20 mouse cellular contexts compared by ENCODE assay signal in the genomic region with DNA sequence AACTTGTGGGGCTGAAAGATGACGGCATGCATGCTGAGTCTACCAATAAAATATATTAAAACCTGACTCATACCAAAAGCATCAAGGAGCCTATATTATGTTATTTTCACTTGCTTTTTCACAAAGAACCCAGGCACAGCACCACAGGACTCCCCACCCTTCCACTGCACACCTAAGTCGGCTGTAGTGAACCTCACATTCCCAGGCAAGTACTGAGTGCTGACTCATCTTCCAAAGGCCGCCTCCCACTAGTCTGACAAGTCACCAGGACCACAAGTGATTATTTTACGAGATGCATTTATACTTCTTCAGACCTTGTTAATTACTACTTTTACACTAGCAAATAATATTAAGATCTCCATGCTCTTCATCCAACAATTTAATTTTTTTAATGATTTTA. TPM values are rescaled to one million over a fixed set of nuclear protein-coding genes. Genes with fewer than 3 reads are reported as not detected.
DNase-seq lines count a peak whose midpoint lies in the region; ATAC-seq and TF ChIP-seq lines count a peak whose summit lies in the region.
"Had no signal": no experiment of that assay in that cellular context is flagged by ENCODE, and none has a peak within 500 bp of the region (broad histone marks: within the 10 kb centered on the region; RNA-seq: fewer than 3 reads in every experiment).

No protein-coding gene starts in this region.

- no peak overlapping the region for H3K27ac ChIP-seq in MEL (ENCODE audit: control insufficient read depth, low read depth, low read length)
- H3K27ac ChIP-seq in liver, embryonic 15.5 days (replicated peaks) = no peak overlapping the region
- H3K27ac ChIP-seq: limb, embryonic 12.5 days; stomach, postnatal 0 days had no signal

- H3K4me1 ChIP-seq in MEL (ENCODE audit: control insufficient read depth in 1 of 2, insufficient read depth in 2 of 2, low read length in 2 of 2) = no peaks in the 10 kb centered on the region; a peak in 1 of 4 replicates
- peaks cover 23% of the 10 kb centered on the region for H3K4me1 ChIP-seq in liver, embryonic 15.5 days (replicated peaks)

- no peaks in the 10 kb centered on the region for H3K27me3 ChIP-seq in MEL (ENCODE audit: control insufficient read depth in 1 of 2, insufficient read depth in 2 of 2, low read length in 2 of 2)
- no peaks in the 10 kb centered on the region for H3K27me3 ChIP-seq in liver, embryonic 15.5 days
- H3K27me3 ChIP-seq: Patski had no signal

- no peak overlapping the region for H3K9ac ChIP-seq in MEL (ENCODE audit: control insufficient read depth, low read depth, low read length, poor library complexity, severe bottlenecking)
- no peak overlapping the region for H3K9ac ChIP-seq in liver, embryonic 15.5 days
- H3K9ac ChIP-seq: limb, embryonic 12.5 days had no signal

- peak; percentile 45 for DNase-seq in 3T3-L1 (ENCODE audit: low read depth, low spot score)
- DNase-seq in MEL (ENCODE audit: low read depth, low spot score) = peak; percentile 54
- DNase-seq in gastrocnemius, postnatal 25 days = no peak
- DNase-seq in right cerebral cortex, adult 18-20 months = no peak
- DNase-seq in neural tube, embryonic 10.5 days (ENCODE audit: extremely low spot score, low spot score) = no peak
- DNase-seq: cerebellum, postnatal 10 days; gastrocnemius, postnatal 10 days; heart, postnatal 10 days; kidney, adult 18-20 months; kidney, postnatal 36 days; lung, postnatal 10 days; right cerebral cortex, postnatal 14 days; thymus, postnatal 25 days had no signal

- no peaks in the 10 kb centered on the region for H3K9me3 ChIP-seq in MEL (replicated peaks; ENCODE audit: insufficient read depth, low read length)
- H3K9me3 ChIP-seq in liver, embryonic 15.5 days (replicated peaks) = no peaks in the 10 kb centered on the region
- H3K9me3 ChIP-seq: limb, embryonic 12.5 days had no signal

- 45% methylated on average over 4 of the region's 4 CpGs for WGBS in liver, embryonic 15.5 days (ENCODE audit: insufficient replicate concordance)

- H3K79me2 ChIP-seq in MEL (ENCODE audit: control insufficient read depth, insufficient read depth, low read length, poor library complexity) = no peaks in the 10 kb centered on the region

- H3K4me2 ChIP-seq in liver, embryonic 15.5 days = no peak overlapping the region
- H3K4me2 ChIP-seq: limb, embryonic 12.5 days; midbrain, embryonic 11.5 days had no signal

- no peak for TF ChIP-seq RAD21 in MEL (IDR thresholded peaks at IDR 0.05; ENCODE audit: low read depth, low read length)

- no peak for TF ChIP-seq CTCF in MEL (IDR thresholded peaks at IDR 0.05 in 2 of 3, conservative IDR thresholded peaks at IDR 0.05 in 1 of 3; ENCODE audit: control insufficient read depth in 1 of 3, insufficient read depth in 1 of 3, low read depth in 2 of 3, low read length in 3 of 3, poor library complexity in 1 of 3, severe bottlenecking in 1 of 3)

- ATAC-seq in erythroblast, adult 5-6 weeks (replicated peaks; ENCODE audit: low FRiP score, poor library complexity, severe bottlenecking) = peak; percentile 90
- peak; percentile 85 for ATAC-seq in liver, embryonic 15.5 days (ENCODE audit: insufficient read depth)
- ATAC-seq: hindbrain, embryonic 16.5 days; Patski had no signal

- no peak for TF ChIP-seq EP300 in MEL (IDR thresholded peaks at IDR 0.05; ENCODE audit: low read depth in 1 of 2, low read length in 2 of 2)

- no peak overlapping the region for H3K4me3 ChIP-seq in MEL (ENCODE audit: control insufficient read depth in 1 of 2, insufficient read depth in 1 of 2, low read depth in 2 of 2, low read length in 2 of 2)
- H3K4me3 ChIP-seq in liver, embryonic 15.5 days (replicated peaks) = no peak overlapping the region
- H3K4me3 ChIP-seq: limb, embryonic 12.5 days had no signal

- H3K36me3 ChIP-seq in MEL (ENCODE audit: control insufficient read depth in 1 of 2, insufficient read depth in 2 of 2, low read length in 2 of 2) = peaks cover 5 to 9% of the 10 kb centered on the region in 2 experiments
- 0 out of 2 replicates have a peak, but pooled peaks cover 9% of the 10 kb centered on the region for H3K36me3 ChIP-seq in liver, embryonic 15.5 days (replicated peaks)

- no peak for TF ChIP-seq POLR2A in MEL (IDR thresholded peaks at IDR 0.05; ENCODE audit: control insufficient read depth in 1 of 2, insufficient read depth in 1 of 2, low read depth in 1 of 2, low read length in 2 of 2, poor library complexity in 1 of 2)

TF ChIP-seq in MEL, 35 proteins besides CTCF, POLR2A, EP300 and RAD21:
- TF ChIP-seq USF1 (IDR thresholded peaks at IDR 0.05; ENCODE audit: low read depth, low read length) (no peak), POLR2AphosphoS2 (IDR thresholded peaks at IDR 0.05; ENCODE audit: low read length) (no peak), E2F4 (IDR thresholded peaks at IDR 0.05; ENCODE audit: borderline replicate concordance, low read depth, low read length) (no peak), MAZ (IDR thresholded peaks at IDR 0.05; ENCODE audit: low read depth, low read length) (no peak), ZKSCAN1 (IDR thresholded peaks at IDR 0.05; ENCODE audit: low read depth, low read length) (no peak), GABPA (IDR thresholded peaks at IDR 0.05; ENCODE audit: low read depth, low read length) (no peak)

RNA-seq across cellular contexts. Expression of gene Hus1b, which starts 15.9 kb away (rescaled TPM):
- 0.19 and 0.26 TPM in 2 replicates for total RNA-seq in MEL (2012; rRNA removed)
- under 1 TPM in 1 of 2 experiments, not detected in 1; 0.08 TPM for polyA plus RNA-seq in MEL (2012; ENCODE audit: insufficient read depth in 1 of 2, insufficient read length in 2 of 2, low read depth in 1 of 2, low replicate concordance in 2 of 2, missing spikeins in 1 of 2)
- 0.84 and 8.3 TPM in 2 replicates for total RNA-seq in erythroblast, adult 5-6 weeks (2015; ENCODE audit: low replicate concordance)
- total RNA-seq in erythroblast, adult 5-6 weeks (2017; ENCODE audit: low replicate concordance) = 4.7 and 6.1 TPM in 2 replicates
- polyA plus RNA-seq in liver, embryonic 15.5 days (2015; fragmentation: Nextera tagmentation; extraction: Ambion mirVana) = not detected in 2 replicates
- under 1 TPM; 0.38 TPM for total RNA-seq in gastrocnemius, postnatal 25 days (2021)
- polyA plus RNA-seq: hindbrain, embryonic 16.5 days; limb, embryonic 12.5 days; midbrain, embryonic 11.5 days; Patski; stomach, postnatal 0 days had no signal

RNA-seq across cellular contexts. Expression of gene Exoc2, which starts 42.3 kb away (rescaled TPM):
- 26.0 and 27.0 TPM in 2 replicates for total RNA-seq in MEL (2012; rRNA removed)
- 10 to 100 TPM in 1 of 2 experiments, not detected in 1; 22.1 TPM for polyA plus RNA-seq in MEL (2012; ENCODE audit: insufficient read depth in 1 of 2, insufficient read length in 2 of 2, low read depth in 1 of 2, low replicate concordance in 2 of 2, missing spikeins in 1 of 2)
- 28.0 and 40.2 TPM in 2 replicates for total RNA-seq in erythroblast, adult 5-6 weeks (2015; ENCODE audit: low replicate concordance)
- total RNA-seq in erythroblast, adult 5-6 weeks (2017; ENCODE audit: low replicate concordance) = 29.7 and 51.2 TPM in 2 replicates
- polyA plus RNA-seq in liver, embryonic 15.5 days (2015; fragmentation: Nextera tagmentation; extraction: Ambion mirVana) = 11.9 and 12.4 TPM in 2 replicates
- total RNA-seq in gastrocnemius, postnatal 25 days (2021) = 10 to 100 TPM; 11.7 to 12.2 TPM

RNA-seq across cellular contexts. Expression of gene Gm5447, which starts 42.4 kb away (rescaled TPM):
- not detected in 2 replicates for total RNA-seq in MEL (2012; rRNA removed)
- not detected for polyA plus RNA-seq in MEL (2012; ENCODE audit: insufficient read depth in 1 of 2, insufficient read length in 2 of 2, low read depth in 1 of 2, low replicate concordance in 2 of 2, missing spikeins in 1 of 2)
- not detected in 2 replicates for total RNA-seq in erythroblast, adult 5-6 weeks (2015; ENCODE audit: low replicate concordance)
- not detected in 2 replicates for total RNA-seq in erythroblast, adult 5-6 weeks (2017; ENCODE audit: low replicate concordance)
- polyA plus RNA-seq in liver, embryonic 15.5 days (2015; fragmentation: Nextera tagmentation; extraction: Ambion mirVana) = 0.09 TPM in 1 of 2 replicates, not detected in the other
- total RNA-seq in gastrocnemius, postnatal 25 days (2021) = not detected
- total RNA-seq: gastrocnemius, postnatal 10 days; heart, postnatal 10 days had no signal
- polyA plus RNA-seq: midbrain, embryonic 11.5 days; stomach, postnatal 0 days had no signal

Comparison
In these comparisons a context has a peak if more than half of its experiments do, and no peak if none do; other contexts are left out.
1. DNase-seq: peak in 3T3-L1 (single experiment) and MEL (single experiment); none in gastrocnemius, postnatal 25 days (single experiment), right cerebral cortex, adult 18-20 months (single experiment) and neural tube, embryonic 10.5 days (single experiment).